Mouse (Mus musculus): ENCODE measurements at regions not wholly inside any gene's neighbourhood (a gene's known extent, or its start where the extent isn't known, plus 50 kb on each side); places are given as distances from the start of the nearest gene placed in this dataset.

DNA sequence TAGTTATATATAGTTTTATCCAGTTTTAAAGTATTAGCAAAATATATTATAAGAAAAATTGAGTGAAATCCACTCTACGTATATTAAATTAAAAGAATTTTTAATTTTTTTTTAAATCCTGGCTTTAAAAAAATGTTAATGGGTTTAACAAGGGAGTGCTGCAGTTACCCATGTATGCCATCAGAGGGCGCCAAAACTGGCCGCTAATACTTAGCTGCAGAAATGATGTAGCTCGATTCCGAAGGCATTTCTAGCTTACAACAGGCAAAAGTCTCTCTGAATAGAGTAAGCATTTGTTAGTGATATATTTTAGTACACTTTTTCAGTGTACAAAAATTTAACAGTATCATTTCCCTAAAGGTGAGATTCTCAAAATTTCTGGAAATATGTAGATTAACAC, 73.1 kb downstream of the Olfr444 start:
- DNase-seq: peak; percentile 18
